Mouse (Mus musculus) spleen, adult 2 months (tissue): ENCODE data around the gene Cerkl.

Source experiments
- CTCF ChIP-seq: fragments of 200-500 bp; IDR thresholded peaks from 2 replicates; pipeline ENCODE4 v1.5.1; 2011; ENCODE audit warnings: mild to moderate bottlenecking, inconsistent platforms; ENCODE audit not compliant: insufficient read depth, insufficient read length, insufficient replicate concordance; ENCODE audit errors: extremely low read depth
- POLR2A ChIP-seq: fragments of 200-500 bp; IDR thresholded peaks from 2 replicates; pipeline ENCODE4 v1.6.1; 2011; ENCODE audit warnings: low read depth, low read length, inconsistent platforms

DNA sequence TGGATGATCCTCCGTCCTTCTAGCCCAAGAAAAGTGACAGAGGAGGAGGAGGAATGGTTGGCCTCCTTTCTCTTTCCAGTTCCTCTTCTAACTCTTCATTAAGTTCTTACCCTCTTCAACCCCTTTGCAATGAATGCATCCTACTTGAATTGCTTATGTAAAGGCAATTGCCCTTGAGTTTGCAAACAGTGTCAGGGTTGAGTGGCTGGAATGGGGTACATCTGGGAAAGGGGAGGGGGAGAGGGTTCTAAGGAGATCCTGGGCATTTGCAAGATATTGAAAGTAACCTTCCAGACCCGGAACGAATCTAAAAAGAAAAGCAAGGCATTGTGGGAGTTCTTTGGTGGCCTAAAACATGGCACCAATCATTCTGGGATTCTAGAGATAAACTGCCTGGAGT is 1.3 kb upstream of the Cerkl start:
- TF ChIP-seq CTCF (no peak), POLR2A (no peak)
